Mouse (Mus musculus) CH12.LX (cell line): ENCODE measurements around the gene Tjp3. TPM values are rescaled to one million over a fixed set of nuclear protein-coding genes. Genes with fewer than 3 reads are reported as not detected.
A peak's percentile ranks its signal among the peaks of the same experiment; 100 is the strongest.

ENCODE experiments used
- DNase-seq: peaks from one replicate; pipeline ENCODE4 v3.0.0-alpha.2; 2013; ENCODE audit errors: extremely low read depth
- H3K27ac ChIP-seq: 2 replicates; pipeline ENCODE4 v1.5.1; 2012; ENCODE audit warnings: low read depth, mild to moderate bottlenecking, control low read depth, moderate library complexity; ENCODE audit not compliant: insufficient read depth
- H3K27me3 ChIP-seq: replicated peaks from 2 replicates; pipeline ENCODE3; 2012; ENCODE audit warnings: inconsistent platforms
- H3K36me3 ChIP-seq, 2 experiments: replicated peaks in 1 of 2; 2 replicates each; pipeline versions ENCODE3 to v1.6.1; 2012; ENCODE audit warnings: inconsistent platforms in 1 of 2, low read length in 1 of 2, mild to moderate bottlenecking in 1 of 2, mixed read lengths in 1 of 2, moderate library complexity in 1 of 2; ENCODE audit not compliant: control insufficient read depth in 1 of 2, insufficient read depth in 1 of 2
- H3K4me1 ChIP-seq, 2 experiments: 2 replicates each; pipeline ENCODE4 v1.6.1; 2012; ENCODE audit warnings: inconsistent platforms in 1 of 2, moderate library complexity in 1 of 2; ENCODE audit not compliant: insufficient read depth in 2 of 2, control insufficient read depth in 1 of 2
- H3K4me2 ChIP-seq: 2 replicates; pipeline ENCODE4 v1.6.1; 2012; ENCODE audit warnings: low read depth, mild to moderate bottlenecking, control low read depth; ENCODE audit not compliant: poor library complexity, insufficient read depth, severe bottlenecking
- H3K4me3 ChIP-seq, 3 experiments: fragments of 150-350 bp in 1 of 3; sonication (generic) in 1 of 3; replicated peaks in 1 of 3; 2 replicates each; pipeline versions ENCODE3 to v1.5.1; 2011 to 2012; ENCODE audit warnings: low read depth in 2 of 3, low read length in 2 of 3, mild to moderate bottlenecking in 2 of 3, moderate library complexity in 2 of 3, control low read depth in 1 of 3, improper control_type of control experiment in 1 of 3, inconsistent platforms in 1 of 3, mixed read lengths in 1 of 3; ENCODE audit not compliant: poor library complexity in 1 of 3
- H3K79me2 ChIP-seq: replicated peaks from 2 replicates; pipeline ENCODE4 v1.6.1; 2012; ENCODE audit warnings: mild to moderate bottlenecking, moderate library complexity; ENCODE audit not compliant: control insufficient read depth, poor library complexity, insufficient read depth, severe bottlenecking; ENCODE audit errors: extremely low read depth
- H3K9ac ChIP-seq: 2 replicates; pipeline ENCODE4 v1.6.1; 2012; ENCODE audit warnings: low read depth, mild to moderate bottlenecking, control low read depth, moderate library complexity; ENCODE audit not compliant: insufficient read depth
- H3K9me3 ChIP-seq: replicated peaks from 2 replicates; pipeline ENCODE3; 2012; ENCODE audit warnings: low read length, inconsistent platforms, mixed read lengths
- BHLHE40 ChIP-seq: IDR thresholded peaks from 2 replicates; pipeline ENCODE4 v1.6.1; 2011; ENCODE audit warnings: mild to moderate bottlenecking, low read depth, low read length, improper control_type of control experiment
- CHD2 ChIP-seq: IDR thresholded peaks from 2 replicates; pipeline ENCODE4 v1.6.1; 2011; ENCODE audit warnings: low read length, improper control_type of control experiment
- CTCF ChIP-seq, 2 experiments: IDR thresholded peaks in 1 of 2; conservative IDR thresholded peaks in 1 of 2; 2 replicates each; pipeline ENCODE4 v1.5.1; 2011 to 2012; ENCODE audit warnings: low read depth in 2 of 2, low read length in 2 of 2, improper control_type of control experiment in 1 of 2, inconsistent platforms in 1 of 2, mild to moderate bottlenecking in 1 of 2, moderate library complexity in 1 of 2
- E2F4 ChIP-seq: IDR thresholded peaks from 2 replicates; pipeline ENCODE4 v1.6.1; 2011; ENCODE audit warnings: low read depth, low read length, improper control_type of control experiment; ENCODE audit not compliant: insufficient replicate concordance
- ETS1 ChIP-seq: conservative IDR thresholded peaks from 2 replicates; pipeline ENCODE4 v1.6.1; 2012; ENCODE audit warnings: low read depth, mild to moderate bottlenecking, inconsistent platforms, low read length, improper control_type of control experiment, moderate library complexity
- GABPA ChIP-seq: IDR thresholded peaks from 2 replicates; pipeline ENCODE4 v1.6.1; 2012; ENCODE audit warnings: low read depth, low read length, improper control_type of control experiment, inconsistent platforms; ENCODE audit not compliant: insufficient replicate concordance
- IRF4 ChIP-seq: IDR thresholded peaks from 2 replicates; pipeline ENCODE4 v1.6.1; 2014; ENCODE audit warnings: low read depth, mild to moderate bottlenecking, inconsistent platforms, low read length, improper control_type of control experiment
- MAZ ChIP-seq: IDR thresholded peaks from 2 replicates; pipeline ENCODE4 v1.6.1; 2012; ENCODE audit warnings: low read depth, mild to moderate bottlenecking, inconsistent platforms, low read length, improper control_type of control experiment, moderate library complexity
- MEF2A ChIP-seq: IDR thresholded peaks from 2 replicates; pipeline ENCODE4 v1.6.1; 2014; ENCODE audit warnings: low read depth, mild to moderate bottlenecking, inconsistent platforms, low read length, improper control_type of control experiment, borderline replicate concordance
- MXI1 ChIP-seq: IDR thresholded peaks from 2 replicates; pipeline ENCODE4 v1.6.1; 2011; ENCODE audit warnings: mild to moderate bottlenecking, low read depth, low read length, improper control_type of control experiment
- MYC ChIP-seq: IDR thresholded peaks from 2 replicates; pipeline ENCODE4 v1.6.1; 2011; ENCODE audit warnings: low read depth, mild to moderate bottlenecking, improper control_type of control experiment, low read length
- POLR2A ChIP-seq: IDR thresholded peaks from 2 replicates; pipeline ENCODE4 v1.6.1; 2011; ENCODE audit warnings: low read depth, mild to moderate bottlenecking, improper control_type of control experiment, low read length
- POLR2AphosphoS2 ChIP-seq: IDR thresholded peaks from 2 replicates; pipeline ENCODE4 v1.6.1; 2011; ENCODE audit warnings: low read depth, low read length, improper control_type of control experiment
- RAD21 ChIP-seq: IDR thresholded peaks from 2 replicates; pipeline ENCODE4 v1.6.1; 2011; ENCODE audit warnings: low read depth, mild to moderate bottlenecking, low read length, improper control_type of control experiment, moderate library complexity
- RCOR1 ChIP-seq: conservative IDR thresholded peaks from 2 replicates; pipeline ENCODE4 v1.6.1; 2012; ENCODE audit warnings: low read depth, mild to moderate bottlenecking, inconsistent platforms, low read length, improper control_type of control experiment
- TBP ChIP-seq: conservative IDR thresholded peaks from 2 replicates; pipeline ENCODE4 v1.6.1; 2011; ENCODE audit warnings: low read depth, low read length, improper control_type of control experiment
- UBTF ChIP-seq: IDR thresholded peaks from 2 replicates; pipeline ENCODE4 v1.6.1; 2012; ENCODE audit warnings: low read depth, mild to moderate bottlenecking, inconsistent platforms, low read length, improper control_type of control experiment, moderate library complexity
- USF1 ChIP-seq: IDR thresholded peaks from 2 replicates; pipeline ENCODE4 v1.6.1; 2014; ENCODE audit warnings: low read depth, mild to moderate bottlenecking, inconsistent platforms, low read length, improper control_type of control experiment
- USF2 ChIP-seq: conservative IDR thresholded peaks from 2 replicates; pipeline ENCODE4 v1.6.1; 2011; ENCODE audit warnings: low read depth, low read length, improper control_type of control experiment
- ZNF384 ChIP-seq: IDR thresholded peaks from 2 replicates; pipeline ENCODE4 v1.6.1; 2012; ENCODE audit warnings: low read depth, low read length, improper control_type of control experiment, inconsistent platforms
- dilution Hi-C: fragments of 300-500 bp; cut with MboI; formaldehyde crosslinking; loops from 2 replicates; pipeline ENCODE4 v1.14.3; 2020; ENCODE audit warnings: low sequenced_read_pairs; ENCODE audit not compliant: extremely low pct_unique_long_range_greater_than_20kb, extremely low pct_ligation_motif_present
- in situ Hi-C: fragments of 300-500 bp; cut with MboI; formaldehyde crosslinking; loops from 3 replicates; pipeline ENCODE4 v1.14.3; 2019; ENCODE audit warnings: low sequenced_read_pairs, low pct_ligation_motif_present, low pct_unique_long_range_greater_than_20kb, mixed read lengths
- polyA plus RNA-seq: library from polyadenylated mRNA; unstranded; fragments of >175 nt; gene quantifications from 2 replicates; pipeline ENCODE4 v1.2.1, GENCODE M21; 2012; ENCODE audit warnings: low read depth; ENCODE audit not compliant: insufficient read length
- total RNA-seq, 2 experiments: library from RNA; depleted of rRNA; stranded (reverse); fragments of 300-350 nt in 1 of 2; fragments of >200 nt in 1 of 2; gene quantifications; 2 replicates each; pipeline ENCODE4 v1.2.3; 2012 to 2014

Gene Tjp3
- total and polyA plus RNA-seq, 3 experiments = 0.42 to 7.2 (median 0.76) TPM

DNA sequence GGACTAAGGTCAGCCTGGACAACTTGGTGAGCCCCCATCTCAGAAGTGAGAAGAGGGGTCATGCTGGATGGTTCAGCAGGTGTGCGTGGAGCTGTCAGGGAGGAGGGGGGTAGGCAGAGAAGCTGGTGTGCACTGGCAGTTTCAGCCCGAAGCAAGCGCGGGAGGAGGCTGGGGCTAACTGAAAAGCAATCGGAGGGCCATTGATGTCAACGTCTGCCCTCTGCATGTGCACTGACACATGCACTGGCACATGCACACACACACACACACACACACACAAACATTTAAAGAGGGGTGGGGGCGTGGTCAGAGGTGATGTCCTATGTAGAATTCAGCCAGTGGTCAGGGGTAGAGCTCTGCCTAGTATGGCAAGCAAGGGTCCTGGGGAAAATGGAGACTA is 59.9 kb downstream of the Tjp3 start:
- H3K4me1 ChIP-seq = peaks cover 14 to 17% of the 10 kb centered on the region in 2 experiments
- DNase-seq = no peak
- no peak overlapping the region for H3K27ac ChIP-seq
- H3K9me3 ChIP-seq = no peaks in the 10 kb centered on the region
- in situ Hi-C loops (no loop called here), dilution Hi-C loops (no loop called here)
- no peaks in the 10 kb centered on the region for H3K79me2 ChIP-seq
- peaks cover 0 to 21% of the 10 kb centered on the region in 2 experiments for H3K36me3 ChIP-seq
- 0 out of 2 replicates have a peak, but pooled peaks have one; percentile 4 for TF ChIP-seq BHLHE40
- TF ChIP-seq USF1 = no peak
- H3K9ac ChIP-seq = no peak overlapping the region
- peaks cover 16% of the 10 kb centered on the region for H3K27me3 ChIP-seq
- no peak overlapping the region for H3K4me3 ChIP-seq
- H3K4me2 ChIP-seq = no peak overlapping the region

DNA sequence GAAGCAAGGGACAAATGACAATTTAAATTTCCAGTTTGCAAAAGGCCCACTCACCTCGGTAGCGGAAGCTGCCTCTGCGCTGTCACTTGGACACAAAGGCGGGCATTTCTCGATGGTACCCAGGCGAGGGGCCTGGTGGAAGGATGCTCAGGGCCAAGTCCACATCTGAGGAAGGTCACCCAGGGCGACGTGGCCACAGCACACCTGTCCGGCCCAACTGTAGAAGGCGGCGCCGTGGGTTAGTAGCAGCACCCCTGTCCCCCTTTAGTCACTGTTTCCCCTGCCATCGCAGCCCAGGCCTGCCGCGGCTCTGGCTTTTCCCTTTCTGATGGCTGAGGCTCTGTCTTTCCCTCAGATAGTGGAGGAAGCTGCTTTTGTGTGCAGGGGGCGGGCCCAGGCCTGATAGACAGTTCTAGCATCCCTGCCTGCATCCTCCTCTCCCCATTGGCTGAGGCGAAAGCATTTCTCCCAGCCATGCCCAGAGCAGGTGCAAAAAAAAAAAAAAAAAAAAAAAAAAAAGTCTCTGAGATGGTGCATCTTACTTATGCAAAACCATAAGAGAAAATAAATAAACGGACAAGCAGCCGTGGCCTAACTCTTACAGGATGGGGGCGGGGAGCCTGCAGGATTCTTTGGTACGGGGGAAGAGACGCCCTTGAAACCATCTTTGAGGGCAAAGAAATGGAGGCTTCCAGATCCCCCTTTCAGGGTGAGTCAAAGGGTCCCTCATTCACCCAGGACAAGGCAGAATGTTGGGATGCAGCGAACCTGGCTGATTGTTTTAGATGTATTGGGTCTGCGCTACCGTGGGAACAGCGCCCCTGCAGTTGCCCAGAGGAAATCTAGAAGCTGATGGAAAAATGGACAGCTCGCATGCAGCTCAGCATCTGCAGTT is 60.7 kb downstream of the Tjp3 start, which contains the start of gene Atcay:
Atcay (minus strand) TSS at position 396 of the 895 bp plus-strand sequence.
- in situ Hi-C loops = no loop called here
- H3K79me2 ChIP-seq = no peaks in the 10 kb centered on the region
- no peak within 1 kb of the TSS for H3K9ac ChIP-seq
- no peaks in the 10 kb centered on the region for H3K9me3 ChIP-seq
- H3K36me3 ChIP-seq = peaks cover 0 to 15% of the 10 kb centered on the region in 2 experiments
- H3K4me2 ChIP-seq = no peak within 1 kb of the TSS
- dilution Hi-C loops = no loop called here
- no peak within 1 kb of the TSS for H3K4me3 ChIP-seq
- no peak for DNase-seq
- no peak for TF ChIP-seq USF2
- peak; percentile 51; the same call in 1 of the 2 replicates for TF ChIP-seq ZNF384
- TF ChIP-seq CTCF (conservative IDR thresholded peaks at IDR 0.05 in 1 of 2, IDR thresholded peaks at IDR 0.05 in 1 of 2; ENCODE audit: low read depth in 2 of 2, low read length in 2 of 2) = peak in 1 of 2 experiments; percentile 15; a peak in 1 of 4 replicates
- TF ChIP-seq MEF2A = no peak
- no peak for TF ChIP-seq CHD2
- peaks cover 16% of the 10 kb centered on the region for H3K27me3 ChIP-seq
- no peak within 1 kb of the TSS for H3K27ac ChIP-seq
- peaks cover 14 to 17% of the 10 kb centered on the region in 2 experiments for H3K4me1 ChIP-seq

GRCm38 (mm10) chr10:81229735-81230437 is 61.5 kb downstream of the Tjp3 start:
- Histone ChIP-seq H3K36me3 (peaks cover 0 to 9% of the 10 kb centered on the region in 2 experiments), H3K4me3 (no peak overlapping the region), H3K27ac (no peak overlapping the region), H3K4me2 (no peak overlapping the region), H3K9me3 (no peaks in the 10 kb centered on the region), H3K4me1 (peaks cover 14 to 17% of the 10 kb centered on the region in 2 experiments), H3K27me3 (peaks cover 16% of the 10 kb centered on the region), H3K79me2 (no peaks in the 10 kb centered on the region), H3K9ac (no peak overlapping the region)
- dilution Hi-C loops = no loop called here
- DNase-seq = no peak
- in situ Hi-C loops = no loop called here
- TF ChIP-seq RAD21 (no peak), MAZ (no peak), UBTF (no peak), CHD2 (no peak), E2F4 (no peak), TBP (no peak), GABPA (no peak), MEF2A (no peak), MYC (no peak), USF2 (no peak), MXI1 (no peak), ETS1 (no peak), POLR2A (no peak), POLR2AphosphoS2 (no peak), IRF4 (no peak), RCOR1 (no peak)
